Mouse (Mus musculus) granulocyte monocyte progenitor cell, adult 5-6 weeks (primary cell): ENCODE data around the gene Olfr583. TPM values are rescaled to one million over a fixed set of nuclear protein-coding genes. Genes with fewer than 3 reads are reported as not detected.

Source experiments
- ATAC-seq: replicated peaks from 2 replicates; pipeline ENCODE4 v1.8.0; 2016; ENCODE audit warnings: mild to moderate bottlenecking, moderate TSS enrichment, inconsistent platforms; ENCODE audit not compliant: poor library complexity, severe bottlenecking
- total RNA-seq, 2 experiments: library from RNA; stranded (forward) in 1 of 2; stranded (reverse) in 1 of 2; fragments of 200-712, 200-1000 nt in 1 of 2; fragments of >200 nt in 1 of 2; fragmentation: Nextera tagmentation in 1 of 2; gene quantifications; 2 replicates each; pipeline ENCODE4 v1.2.3; 2014 to 2017

Olfr583 gene
- not detected in 2 replicates for total RNA-seq (2014; fragmentation: Nextera tagmentation)
- total RNA-seq (2017) = not detected in 2 replicates

GRCm38 (mm10) chr7:103051000-103051399 lies at the start of gene Olfr583:
Gene Olfr583, plus strand, starts transcription at chr7:103051300.
- ATAC-seq = no peak

DNA sequence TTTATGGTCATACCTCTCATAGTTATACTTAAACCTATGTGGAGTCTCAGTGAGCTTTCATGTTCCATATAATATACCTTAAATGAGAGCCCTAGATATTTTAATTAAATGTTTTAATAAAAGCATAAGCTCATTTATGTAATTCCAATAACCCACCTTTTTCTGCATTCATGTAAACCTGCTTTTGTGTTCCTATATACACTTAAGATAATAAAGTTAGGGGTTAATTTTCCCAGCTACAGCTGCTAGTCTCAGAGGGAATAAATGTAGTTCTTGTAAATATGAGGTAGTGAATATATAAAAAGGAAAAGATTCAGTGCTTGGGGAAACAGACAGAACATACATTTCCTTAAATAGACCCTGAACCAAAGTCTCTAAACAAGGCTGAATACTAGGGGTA lies 13.4 kb upstream of the Olfr583 start, which contains the start of gene Olfr582:
Olfr582 (plus strand) TSS at position 301 of the 400 bp plus-strand sequence.
- ATAC-seq = no peak

DNA sequence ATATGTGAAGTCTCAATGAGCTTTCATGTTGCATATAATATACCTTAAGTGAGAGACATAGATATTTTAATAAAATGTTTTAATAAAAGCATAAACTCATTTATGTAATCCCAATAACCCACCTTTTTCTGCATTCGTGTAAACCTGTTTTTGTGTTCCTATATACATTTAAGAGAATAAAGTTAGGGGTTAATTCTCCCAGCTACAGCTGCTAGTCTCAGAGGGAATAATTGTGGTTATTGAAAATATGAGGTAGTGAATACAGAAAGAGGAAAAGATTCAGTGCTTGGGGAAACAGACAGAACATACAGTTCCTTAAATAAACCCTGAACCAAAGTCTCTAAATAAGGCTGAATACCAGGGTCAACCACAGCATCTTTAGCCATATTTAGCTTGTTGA lies 30.5 kb downstream of the Olfr583 start, which contains the start of gene Olfr584:
Olfr584 (plus strand) TSS at position 301 of the 400 bp plus-strand sequence.
- no peak for ATAC-seq

GRCm38 (mm10) chr7:103097420-103097819 lies 46.3 kb downstream of the Olfr583 start, which contains the start of gene Olfr585:
Gene Olfr585, plus strand, starts transcription at chr7:103097720.
- no peak for ATAC-seq

Other genes starting within 250 kb of the Olfr583 start
- not detected in 2 replicates for gene Olfr564, start 247.8 kb upstream of the Olfr583 start, total RNA-seq (2014; fragmentation: Nextera tagmentation)
- gene Olfr564, start 247.8 kb upstream of the Olfr583 start, total RNA-seq (2017) = not detected in 2 replicates
- not detected in 2 replicates for gene Olfr566, start 192.5 kb upstream of the Olfr583 start, total RNA-seq (2014; fragmentation: Nextera tagmentation)
- not detected in 2 replicates for gene Olfr566, start 192.5 kb upstream of the Olfr583 start, total RNA-seq (2017)
- gene Olfr568, start 174.2 kb upstream of the Olfr583 start, total RNA-seq (2014; fragmentation: Nextera tagmentation) = not detected in 2 replicates
- gene Olfr568, start 174.2 kb upstream of the Olfr583 start, total RNA-seq (2017) = not detected in 2 replicates
- not detected in 2 replicates for gene Olfr569, start 160.4 kb upstream of the Olfr583 start, total RNA-seq (2014; fragmentation: Nextera tagmentation)
- gene Olfr569, start 160.4 kb upstream of the Olfr583 start, total RNA-seq (2017) = not detected in 2 replicates
- gene Olfr570, start 156.7 kb upstream of the Olfr583 start, total RNA-seq (2014; fragmentation: Nextera tagmentation) = not detected in 2 replicates
- not detected in 2 replicates for gene Olfr570, start 156.7 kb upstream of the Olfr583 start, total RNA-seq (2017)
- not detected in 2 replicates for gene Olfr571, start 133.8 kb upstream of the Olfr583 start, total RNA-seq (2014; fragmentation: Nextera tagmentation)
- not detected in 2 replicates for gene Olfr571, start 133.8 kb upstream of the Olfr583 start, total RNA-seq (2017)
- gene Olfr572, start 126.9 kb upstream of the Olfr583 start, total RNA-seq (2014; fragmentation: Nextera tagmentation) = not detected in 2 replicates
- gene Olfr572, start 126.9 kb upstream of the Olfr583 start, total RNA-seq (2017) = not detected in 2 replicates
- gene Olfr573-ps1, start 108.7 kb upstream of the Olfr583 start, total RNA-seq (2014; fragmentation: Nextera tagmentation) = not detected in 2 replicates
- gene Olfr573-ps1, start 108.7 kb upstream of the Olfr583 start, total RNA-seq (2017) = not detected in 2 replicates
- not detected in 2 replicates for gene Olfr574, start 102.8 kb upstream of the Olfr583 start, total RNA-seq (2014; fragmentation: Nextera tagmentation)
- not detected in 2 replicates for gene Olfr574, start 102.8 kb upstream of the Olfr583 start, total RNA-seq (2017)
- not detected in 2 replicates for gene Olfr575, start 92.5 kb upstream of the Olfr583 start, total RNA-seq (2014; fragmentation: Nextera tagmentation)
- gene Olfr575, start 92.5 kb upstream of the Olfr583 start, total RNA-seq (2017) = not detected in 2 replicates
- gene Olfr576, start 88.6 kb upstream of the Olfr583 start, total RNA-seq (2014; fragmentation: Nextera tagmentation) = not detected in 2 replicates
- not detected in 2 replicates for gene Olfr576, start 88.6 kb upstream of the Olfr583 start, total RNA-seq (2017)
- gene Olfr577, start 75.4 kb upstream of the Olfr583 start, total RNA-seq (2014; fragmentation: Nextera tagmentation) = not detected in 2 replicates
- not detected in 2 replicates for gene Olfr577, start 75.4 kb upstream of the Olfr583 start, total RNA-seq (2017)
- not detected in 2 replicates for gene Olfr578, start 62.0 kb upstream of the Olfr583 start, total RNA-seq (2014; fragmentation: Nextera tagmentation)
- gene Olfr578, start 62.0 kb upstream of the Olfr583 start, total RNA-seq (2017) = not detected in 2 replicates
- gene Olfr582, start 13.3 kb upstream of the Olfr583 start, total RNA-seq (2014; fragmentation: Nextera tagmentation) = not detected in 2 replicates
- not detected in 2 replicates for gene Olfr582, start 13.3 kb upstream of the Olfr583 start, total RNA-seq (2017)
- not detected in 2 replicates for gene Olfr584, start 30.6 kb downstream of the Olfr583 start, total RNA-seq (2014; fragmentation: Nextera tagmentation)
- gene Olfr584, start 30.6 kb downstream of the Olfr583 start, total RNA-seq (2017) = not detected in 2 replicates
- not detected in 2 replicates for gene Olfr585, start 46.4 kb downstream of the Olfr583 start, total RNA-seq (2014; fragmentation: Nextera tagmentation)
- not detected in 2 replicates for gene Olfr585, start 46.4 kb downstream of the Olfr583 start, total RNA-seq (2017)
- not detected in 2 replicates for gene Olfr586, start 74.3 kb downstream of the Olfr583 start, total RNA-seq (2014; fragmentation: Nextera tagmentation)
- not detected in 2 replicates for gene Olfr586, start 74.3 kb downstream of the Olfr583 start, total RNA-seq (2017)
- not detected in 2 replicates for gene Olfr588-ps1, start 89.6 kb downstream of the Olfr583 start, total RNA-seq (2014; fragmentation: Nextera tagmentation)
- not detected in 2 replicates for gene Olfr588-ps1, start 89.6 kb downstream of the Olfr583 start, total RNA-seq (2017)
- not detected in 2 replicates for gene Olfr589, start 105.1 kb downstream of the Olfr583 start, total RNA-seq (2014; fragmentation: Nextera tagmentation)
- not detected in 2 replicates for gene Olfr589, start 105.1 kb downstream of the Olfr583 start, total RNA-seq (2017)
- gene Olfr591, start 127.0 kb downstream of the Olfr583 start, total RNA-seq (2014; fragmentation: Nextera tagmentation) = not detected in 2 replicates
- gene Olfr591, start 127.0 kb downstream of the Olfr583 start, total RNA-seq (2017) = not detected in 2 replicates
- not detected in 2 replicates for gene Olfr592, start 133.5 kb downstream of the Olfr583 start, total RNA-seq (2014; fragmentation: Nextera tagmentation)
- not detected in 2 replicates for gene Olfr592, start 133.5 kb downstream of the Olfr583 start, total RNA-seq (2017)
- gene Olfr593, start 160.6 kb downstream of the Olfr583 start, total RNA-seq (2014; fragmentation: Nextera tagmentation) = not detected in 2 replicates
- gene Olfr593, start 160.6 kb downstream of the Olfr583 start, total RNA-seq (2017) = not detected in 2 replicates
- not detected in 2 replicates for gene Olfr594, start 165.7 kb downstream of the Olfr583 start, total RNA-seq (2014; fragmentation: Nextera tagmentation)
- gene Olfr594, start 165.7 kb downstream of the Olfr583 start, total RNA-seq (2017) = not detected in 2 replicates
- gene Usp17ld, start 201.2 kb downstream of the Olfr583 start, total RNA-seq (2014; fragmentation: Nextera tagmentation) = not detected in 2 replicates
- gene Usp17ld, start 201.2 kb downstream of the Olfr583 start, total RNA-seq (2017) = not detected in 2 replicates